Mouse (Mus musculus) cerebellum, adult 2 months (tissue): ENCODE data around the gene Copa.
A peak's percentile ranks its signal among the peaks of the same experiment; 100 is the strongest.

ENCODE experiments used
- CTCF ChIP-seq: fragments of 200-500 bp; IDR thresholded peaks from 2 replicates; pipeline ENCODE4 v1.5.1; 2011; ENCODE audit warnings: low read depth, mild to moderate bottlenecking, control low read depth, low read length, moderate library complexity, borderline replicate concordance; ENCODE audit not compliant: insufficient read depth
- POLR2A ChIP-seq: fragments of 200-500 bp; IDR thresholded peaks from 2 replicates; pipeline ENCODE4 v1.6.1; 2011; ENCODE audit warnings: low read length, control low read depth, borderline replicate concordance; ENCODE audit not compliant: insufficient read depth

GRCm38 (mm10) chr1:172053541-172054440 lies 28.5 kb upstream of the Copa start:
- TF ChIP-seq POLR2A (0 out of 2 replicates have a peak, but pooled peaks have one; percentile 13), CTCF (no peak)
